Mouse (Mus musculus) lung, adult 2 months (tissue): ENCODE measurements around the gene Cyp2t4.

ENCODE experiments used
- CTCF ChIP-seq: fragments of 200-500 bp; IDR thresholded peaks from 2 replicates; pipeline ENCODE4 v1.5.1; 2011; ENCODE audit warnings: mild to moderate bottlenecking, low read length, control low read depth; ENCODE audit not compliant: insufficient read depth
- POLR2A ChIP-seq: fragments of 200-500 bp; IDR thresholded peaks from 2 replicates; pipeline ENCODE4 v1.6.1; 2011; ENCODE audit warnings: low read depth, mild to moderate bottlenecking, control low read depth, low read length, borderline replicate concordance; ENCODE audit errors: extremely low read depth

- TF ChIP-seq CTCF (no peak), POLR2A (no peak)
Measured at GRCm38 (mm10) chr7:27198779-27199178, 45.3 kb downstream of the Cyp2t4 start.
